Mouse (Mus musculus): Measurements from ENCODE around the gene Lhx2.

Gene Lhx2

DNA sequence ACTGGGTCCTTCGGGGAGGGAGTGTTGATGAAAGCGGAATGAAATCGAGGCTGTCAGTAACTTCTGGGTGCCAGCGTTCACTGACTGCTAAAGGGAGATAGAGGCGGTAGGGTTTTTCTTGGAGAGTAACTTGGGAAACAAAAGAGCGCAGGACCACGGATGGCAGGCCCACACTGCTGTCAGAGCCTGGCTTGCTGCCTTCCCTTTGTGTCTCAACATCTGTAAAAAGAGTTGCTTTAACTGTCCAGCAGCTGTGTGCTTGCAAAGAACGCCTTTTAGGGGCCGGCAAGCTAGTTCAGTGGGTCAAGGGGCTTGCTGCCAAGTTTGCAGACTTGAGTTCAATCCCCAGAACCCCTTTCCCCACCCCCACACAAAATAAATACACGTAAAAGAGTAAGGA lies 20.1 kb downstream of the Lhx2 start:
- DNase-seq (ENCODE audit: low read depth, low spot score), result no peak

DNA sequence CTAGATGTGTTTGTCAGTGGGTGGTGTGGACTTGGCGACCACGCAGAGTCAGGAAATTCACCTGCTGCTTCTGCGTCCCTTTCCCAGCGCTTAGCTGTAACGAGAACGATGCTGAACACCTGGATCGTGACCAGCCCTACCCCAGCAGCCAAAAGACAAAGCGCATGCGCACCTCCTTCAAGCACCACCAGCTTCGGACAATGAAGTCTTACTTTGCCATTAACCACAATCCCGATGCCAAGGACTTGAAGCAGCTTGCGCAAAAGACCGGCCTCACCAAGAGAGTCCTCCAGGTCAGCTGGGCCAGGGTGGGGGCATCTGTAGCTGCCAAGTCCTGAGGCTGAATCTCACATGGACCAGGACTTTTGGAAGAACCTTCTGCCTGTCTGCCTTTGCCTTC lies 20.7 kb downstream of the Lhx2 start:
- DNase-seq (ENCODE audit: low read depth, low spot score), result no peak

DNA sequence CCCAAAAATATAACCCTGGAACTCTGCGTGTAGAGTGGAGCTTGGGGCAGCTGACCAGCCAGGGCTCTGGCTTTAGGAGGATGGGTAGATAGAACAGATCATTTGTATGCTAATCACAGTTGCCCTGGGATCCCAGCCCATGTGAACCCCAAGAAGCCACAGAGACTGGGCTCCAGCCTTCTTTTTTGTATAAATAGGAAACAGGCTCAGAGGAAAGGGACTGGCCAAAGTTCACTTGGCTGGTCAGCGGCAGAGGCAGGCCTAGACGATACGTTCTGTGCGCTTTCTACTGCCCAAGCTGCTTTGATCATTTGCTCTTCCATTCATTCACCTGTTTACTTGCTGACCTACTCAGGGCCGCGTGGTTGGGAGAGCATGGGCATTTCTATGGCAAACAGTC lies 27.1 kb downstream of the Lhx2 start:
- DNase-seq (ENCODE audit: low read depth, low spot score), result no peak

DNA sequence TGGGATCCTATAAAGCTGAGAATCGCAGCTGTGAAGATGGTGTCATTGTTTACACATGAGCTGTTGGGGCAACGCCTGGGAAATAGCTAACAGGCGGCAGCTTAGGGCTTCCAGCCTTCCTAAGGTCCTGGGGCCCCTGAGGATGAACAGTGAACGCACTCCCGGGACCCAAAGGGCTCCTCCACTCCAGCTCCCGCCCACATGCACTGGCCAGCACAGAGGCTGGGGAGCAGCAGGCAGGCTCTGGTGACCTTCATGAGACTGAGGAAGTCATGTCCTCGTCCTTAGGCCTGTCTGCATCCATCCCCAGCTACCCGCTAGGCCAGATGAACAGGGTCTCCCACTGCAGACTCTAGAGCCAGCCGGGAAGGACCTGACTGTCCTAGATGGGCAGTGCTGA lies 27.9 kb downstream of the Lhx2 start:
- DNase-seq (ENCODE audit: low read depth, low spot score), result no peak

DNA sequence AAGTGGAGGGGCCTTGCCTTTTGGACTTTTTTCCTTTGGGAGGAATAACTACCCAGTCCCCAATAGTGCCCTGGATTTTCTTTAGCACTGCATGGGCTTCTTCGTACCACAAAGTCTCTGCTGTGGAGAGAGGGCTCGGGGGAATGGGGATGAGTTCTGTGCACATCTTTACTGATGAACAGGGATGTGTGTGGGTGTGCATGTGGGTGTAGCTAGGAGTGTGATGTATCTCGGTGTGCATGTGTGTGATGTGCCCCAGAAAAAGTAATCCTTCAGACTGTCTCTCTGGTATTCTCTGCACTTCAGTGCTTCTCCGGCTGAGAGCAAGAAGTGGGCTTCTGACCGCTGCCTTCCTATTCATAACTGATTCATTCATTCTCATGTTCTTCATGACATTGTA lies 28.8 kb downstream of the Lhx2 start:
- no peak for DNase-seq (ENCODE audit: low read depth, low spot score)

DNA sequence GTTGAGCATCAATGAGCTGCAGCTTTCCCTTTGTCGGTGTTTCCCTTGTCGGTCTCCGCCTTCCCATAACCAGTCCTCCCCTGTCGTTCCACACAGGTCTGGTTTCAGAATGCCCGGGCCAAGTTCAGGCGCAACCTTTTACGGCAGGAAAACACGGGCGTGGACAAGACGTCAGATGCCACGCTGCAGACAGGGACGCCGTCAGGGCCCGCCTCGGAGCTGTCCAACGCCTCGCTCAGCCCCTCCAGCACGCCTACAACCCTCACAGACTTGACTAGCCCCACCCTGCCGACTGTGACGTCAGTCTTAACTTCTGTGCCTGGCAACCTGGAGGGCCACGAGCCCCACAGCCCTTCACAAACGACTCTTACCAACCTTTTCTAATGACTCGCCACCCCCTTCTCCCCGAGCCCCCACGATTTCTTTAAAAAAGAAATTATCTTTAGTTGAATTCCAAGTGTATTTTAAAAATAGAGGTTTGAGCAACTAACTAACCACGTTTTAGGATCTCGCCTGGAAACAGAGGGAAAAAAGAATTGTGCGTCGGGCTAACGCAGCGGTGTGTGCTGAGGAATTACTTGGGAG lies 29.8 kb downstream of the Lhx2 start:
- DNase-seq (ENCODE audit: low read depth, low spot score), result no peak

DNA sequence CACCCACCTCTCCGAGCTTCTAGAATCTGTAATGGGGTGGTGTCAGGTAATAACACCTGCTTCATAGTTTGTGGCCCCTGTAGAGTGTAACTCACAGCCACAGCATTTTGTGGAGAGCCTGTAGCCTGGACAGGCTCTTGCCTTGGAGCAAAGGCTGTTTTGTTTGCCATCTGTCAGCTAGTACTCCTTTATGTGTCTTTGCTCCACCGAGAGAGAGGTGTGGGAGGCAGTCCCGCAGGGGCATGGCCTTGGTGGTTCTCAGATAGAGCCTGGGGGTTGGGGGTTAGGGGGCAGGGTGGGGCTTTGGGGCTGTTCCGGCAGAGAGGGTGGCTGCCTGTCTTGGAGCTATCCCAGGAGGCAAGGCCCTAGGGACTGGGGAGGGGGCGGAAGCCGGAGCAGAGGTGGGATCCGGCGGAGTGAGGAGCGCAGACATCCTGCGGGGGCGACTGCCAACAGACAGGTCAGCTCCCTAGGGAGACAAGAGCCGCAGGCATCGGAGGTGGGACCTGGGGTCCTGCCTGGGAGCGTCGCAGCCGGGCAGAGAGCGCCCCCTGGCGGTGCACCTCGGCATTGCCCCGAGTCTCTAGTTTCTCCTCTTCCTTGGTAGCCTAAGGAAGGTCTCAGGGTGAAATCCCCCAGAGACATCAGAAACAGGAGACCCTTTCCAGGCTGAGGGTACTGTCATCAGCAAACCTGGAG lies 36.7 kb downstream of the Lhx2 start:
- DNase-seq (ENCODE audit: low read depth, low spot score), result no peak

DNA sequence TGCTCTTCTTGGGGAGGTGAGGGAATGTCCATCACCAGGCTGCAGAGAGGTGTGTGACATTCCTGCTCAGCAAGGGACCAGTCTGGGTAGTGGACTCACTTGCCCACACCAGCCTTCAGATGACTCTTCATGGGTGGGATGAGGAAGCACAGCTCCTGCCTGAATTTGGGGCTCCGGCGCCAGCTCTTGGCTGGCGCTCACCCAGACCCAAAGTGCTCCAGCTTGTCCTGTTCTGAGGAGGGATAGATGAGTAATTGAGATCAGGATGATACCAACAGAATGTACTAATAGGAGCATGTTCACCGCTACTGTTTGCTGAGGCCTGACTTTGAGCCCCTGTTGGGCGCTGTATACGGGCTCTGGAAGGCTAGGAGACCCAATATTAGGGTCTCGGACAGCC lies 38.2 kb downstream of the Lhx2 start:
- DNase-seq (ENCODE audit: low read depth, low spot score), result no peak

DNA sequence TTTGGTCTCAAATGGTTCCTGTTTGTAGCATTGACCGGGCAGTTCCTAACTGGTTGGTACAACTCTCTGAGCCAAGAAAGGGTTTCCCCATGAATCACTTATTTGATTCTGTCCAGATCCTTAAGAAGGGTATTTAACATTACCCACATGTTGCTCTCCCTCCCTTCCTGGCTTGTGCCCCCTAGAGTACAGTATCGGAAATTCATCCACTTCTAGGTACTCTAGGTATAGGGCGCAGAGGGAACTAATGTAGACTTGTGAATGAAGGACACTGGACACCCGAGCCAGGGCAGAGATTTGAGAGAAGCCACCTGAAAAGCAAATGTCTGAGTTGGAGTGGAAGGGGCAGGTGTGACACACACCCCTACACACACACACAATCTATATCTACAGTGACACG lies 39.3 kb downstream of the Lhx2 start:
- no peak for DNase-seq (ENCODE audit: low read depth, low spot score)

DNA sequence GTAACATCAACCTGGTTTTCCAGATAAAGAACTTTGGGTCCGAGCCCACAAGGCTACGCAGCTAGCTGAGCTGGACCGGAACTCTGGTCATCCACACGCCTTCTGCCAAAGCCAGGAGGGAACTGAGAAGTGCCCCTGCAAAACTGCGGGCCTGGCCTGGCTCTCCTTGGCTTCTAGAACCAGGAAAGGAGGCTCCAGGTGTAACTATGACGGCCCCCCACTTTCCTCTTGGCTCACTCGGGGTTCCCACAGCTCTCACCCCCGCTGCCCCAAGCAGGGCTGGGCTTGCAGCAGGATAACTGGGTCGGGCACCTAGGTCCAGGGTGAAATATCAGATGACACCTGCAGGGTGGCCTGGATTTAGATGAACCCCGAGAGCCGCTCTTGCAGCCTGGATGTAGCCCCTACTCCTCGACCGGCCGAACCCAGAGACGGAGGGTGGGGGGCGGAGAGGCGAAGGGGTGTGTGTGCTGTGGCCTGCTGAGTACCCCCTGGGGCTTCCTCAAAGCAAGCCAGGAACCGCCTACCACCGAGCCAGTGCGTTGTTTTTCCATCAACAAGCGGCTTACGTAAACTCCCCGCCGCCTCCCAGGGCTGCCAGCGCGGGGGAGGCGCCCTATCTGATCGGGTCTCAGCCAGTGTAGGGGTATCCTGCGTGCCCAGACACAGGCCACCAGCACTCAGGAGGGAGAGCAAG lies 39.9 kb downstream of the Lhx2 start:
- no peak for DNase-seq (ENCODE audit: low read depth, low spot score)

DNA sequence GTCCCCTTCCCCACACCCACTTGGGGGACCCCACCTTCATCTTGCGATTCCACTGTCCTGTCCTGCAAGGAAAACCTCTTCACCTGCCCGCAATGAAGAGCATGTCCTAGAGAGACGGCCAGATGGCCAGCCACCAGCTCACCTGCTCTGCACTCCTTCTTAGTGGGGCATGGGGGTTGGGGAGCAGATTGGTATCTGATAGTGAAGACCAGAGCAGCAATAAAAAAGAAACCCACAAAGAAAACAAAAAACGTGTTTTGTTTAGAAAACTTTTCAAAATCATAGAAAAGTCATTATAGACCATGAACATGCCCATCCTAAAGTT lies 40.4 kb downstream of the Lhx2 start:
- DNase-seq (ENCODE audit: low read depth, low spot score), result no peak

DNA sequence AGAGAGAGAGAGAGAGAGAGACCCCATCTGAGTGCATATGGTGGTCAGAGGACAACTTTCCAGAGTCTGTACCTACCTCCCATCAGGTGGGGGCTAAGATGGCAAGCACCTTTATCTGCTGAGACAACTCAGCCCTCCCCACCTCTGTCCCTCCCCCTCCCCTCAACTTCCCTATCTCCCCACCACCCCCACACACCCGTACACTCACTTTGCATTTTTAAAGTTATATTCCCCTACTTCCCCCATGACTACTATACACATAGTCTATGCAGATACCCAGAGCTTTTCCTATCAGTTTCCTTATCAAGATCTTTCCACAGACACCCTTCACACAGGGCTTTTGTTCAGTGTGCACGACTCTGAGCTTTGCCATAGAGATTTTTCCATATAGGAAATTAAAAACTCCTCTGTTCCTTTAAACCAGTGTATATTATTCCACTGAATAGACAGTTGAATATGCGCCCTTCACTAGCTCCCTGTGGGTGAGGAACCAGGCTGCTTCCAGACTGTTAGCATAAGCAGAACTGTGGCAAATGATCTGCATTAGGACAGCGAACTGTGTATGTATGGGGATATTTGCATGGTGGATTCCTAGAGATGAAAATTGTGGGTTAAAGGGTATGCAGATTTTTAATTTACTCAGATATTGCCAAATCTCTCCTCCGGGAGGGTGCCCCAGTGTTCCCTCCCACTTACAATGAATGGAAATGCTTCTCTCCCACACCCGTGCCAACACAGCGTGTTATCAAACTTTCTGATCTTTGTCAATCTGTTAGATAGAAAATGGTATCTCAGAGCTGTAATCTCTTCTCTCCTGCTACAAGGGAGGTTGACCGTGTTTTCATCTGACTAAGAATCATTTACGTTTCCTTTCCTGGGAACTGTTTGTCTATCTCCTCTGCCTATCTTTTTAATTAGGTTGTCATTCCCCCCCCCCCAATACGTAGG lies 41.3 kb downstream of the Lhx2 start:
- no peak for DNase-seq (ENCODE audit: low read depth, low spot score)

DNA sequence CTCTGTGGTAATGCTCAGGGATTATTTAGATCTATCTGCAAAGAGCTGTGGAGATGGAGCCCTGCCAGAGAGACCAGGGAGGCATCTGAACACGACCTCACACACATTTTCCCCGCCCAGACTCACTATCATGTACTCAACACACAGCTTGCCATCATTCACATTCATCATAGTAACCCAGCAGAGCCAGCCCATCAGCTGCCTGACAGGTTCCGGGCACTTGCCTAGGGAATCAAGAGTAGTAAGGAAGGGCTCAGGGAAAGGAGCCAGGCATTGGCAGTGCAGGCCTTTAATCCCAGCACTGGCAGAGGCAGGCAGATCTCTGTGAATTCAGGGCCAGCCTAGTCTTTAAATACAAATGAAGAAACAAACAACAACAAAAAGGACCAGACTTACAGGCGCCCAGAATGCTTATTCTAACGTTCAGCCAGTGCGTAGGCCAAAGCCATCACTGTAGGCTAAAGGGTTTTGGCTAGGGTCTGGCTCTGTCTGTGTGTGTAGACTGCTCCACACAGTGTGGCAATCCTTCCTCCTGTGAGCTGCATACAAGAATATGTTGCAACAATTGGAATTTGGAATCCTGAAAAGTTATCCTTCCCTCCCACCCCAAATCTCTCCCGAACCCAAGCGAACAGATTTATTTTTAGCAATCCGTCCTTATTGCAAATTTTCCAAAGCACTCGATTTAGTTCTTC lies 48.6 kb downstream of the Lhx2 start:
- no peak for DNase-seq (ENCODE audit: low read depth, low spot score)

DNA sequence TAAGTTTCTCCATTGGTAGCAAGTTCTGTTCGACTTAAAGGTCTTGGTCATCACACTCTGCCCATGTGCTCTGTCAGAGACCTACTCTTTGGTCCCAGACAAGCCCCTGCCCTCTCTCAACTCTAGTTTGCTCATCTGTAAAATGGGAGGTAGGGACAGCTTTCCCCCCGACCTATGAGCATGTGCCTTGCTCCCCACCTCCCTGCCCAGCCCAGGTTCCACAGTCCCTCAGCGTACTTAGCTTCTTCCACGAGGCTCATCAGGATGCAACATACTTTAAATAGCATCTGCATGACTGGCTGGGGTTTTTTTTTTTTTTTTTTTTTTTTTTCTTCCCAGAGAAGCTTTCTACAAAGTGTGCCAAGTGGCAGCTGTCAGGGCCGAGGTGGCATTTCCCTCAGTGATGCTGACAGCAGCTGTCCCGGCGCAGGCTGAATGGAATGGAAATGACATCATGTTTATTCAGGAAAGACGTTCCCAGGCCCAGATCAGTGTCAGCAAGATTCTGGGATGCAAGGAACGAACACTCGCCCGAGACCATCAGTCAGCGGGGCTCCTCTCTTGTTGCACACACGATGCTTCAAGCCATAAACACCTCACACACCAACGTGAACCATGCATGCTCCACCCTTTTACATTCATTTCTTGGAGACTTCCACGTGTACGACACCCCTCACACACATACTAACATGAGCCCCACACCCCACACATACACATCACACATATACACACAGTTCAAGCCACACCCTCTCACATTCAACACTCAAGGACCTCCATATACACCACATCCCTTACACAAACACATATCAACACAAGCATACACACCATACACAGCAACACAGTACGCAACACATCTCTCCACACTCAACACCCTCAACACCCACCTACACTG lies 56.1 kb downstream of the Lhx2 start:
- peak; percentile 91 for DNase-seq (ENCODE audit: low read depth, low spot score)

DNA sequence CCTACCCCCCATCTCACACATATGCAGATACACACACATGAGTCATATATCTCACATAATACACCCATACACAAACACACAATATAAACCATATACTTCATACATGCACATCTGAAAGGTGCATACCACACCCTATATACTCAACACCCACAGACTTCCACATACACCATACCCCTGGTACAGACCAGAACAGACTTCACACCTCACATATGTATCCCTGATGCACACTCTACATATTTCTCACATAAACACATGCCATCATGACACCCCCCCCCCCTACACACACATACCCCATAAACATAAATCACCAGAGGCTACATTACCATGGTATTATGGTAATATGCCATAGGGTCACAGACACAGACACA lies 56.8 kb downstream of the Lhx2 start:
- no peak for DNase-seq (ENCODE audit: low read depth, low spot score)

DNA sequence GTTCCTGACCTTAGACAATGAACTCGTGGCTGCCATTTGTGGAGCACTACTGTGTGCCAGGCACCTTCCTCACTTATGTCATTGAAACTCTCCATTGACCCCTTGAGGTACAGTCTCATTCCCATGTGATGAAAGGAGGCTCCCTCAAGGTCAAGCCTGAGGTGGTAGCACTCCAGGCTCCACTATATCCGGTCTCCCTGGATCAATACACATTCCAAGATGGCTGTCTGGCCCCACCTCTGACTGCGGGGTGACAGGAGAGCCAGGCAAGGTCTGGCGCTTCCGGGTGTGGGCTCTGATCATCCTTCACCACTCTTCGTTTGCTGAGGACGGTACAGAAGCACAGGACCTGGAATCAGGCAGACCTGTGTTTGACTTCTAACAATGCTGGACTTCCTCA lies 58.2 kb downstream of the Lhx2 start:
- no peak for DNase-seq (ENCODE audit: low read depth, low spot score)

DNA sequence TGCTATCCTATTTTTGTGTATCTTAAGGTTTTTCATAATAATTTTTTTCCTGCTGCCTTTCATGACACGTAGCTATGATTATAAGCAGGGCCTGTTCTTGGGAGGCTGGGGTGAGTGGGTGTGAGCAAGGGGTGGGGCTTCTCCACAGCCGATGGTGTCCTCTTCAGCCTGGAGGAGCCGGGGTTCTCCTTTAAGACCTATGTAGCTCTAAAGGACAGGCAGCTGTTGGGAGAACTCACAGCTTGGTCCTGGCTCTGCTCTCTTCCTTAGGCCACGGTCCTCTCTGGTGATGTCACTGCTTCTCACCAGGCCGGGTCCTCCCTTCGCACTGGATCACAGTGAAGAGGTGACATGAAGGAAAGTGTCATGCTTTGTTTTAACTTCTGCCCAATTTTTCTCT lies 58.8 kb downstream of the Lhx2 start:
- DNase-seq (ENCODE audit: low read depth, low spot score), result peak; percentile 29

DNA sequence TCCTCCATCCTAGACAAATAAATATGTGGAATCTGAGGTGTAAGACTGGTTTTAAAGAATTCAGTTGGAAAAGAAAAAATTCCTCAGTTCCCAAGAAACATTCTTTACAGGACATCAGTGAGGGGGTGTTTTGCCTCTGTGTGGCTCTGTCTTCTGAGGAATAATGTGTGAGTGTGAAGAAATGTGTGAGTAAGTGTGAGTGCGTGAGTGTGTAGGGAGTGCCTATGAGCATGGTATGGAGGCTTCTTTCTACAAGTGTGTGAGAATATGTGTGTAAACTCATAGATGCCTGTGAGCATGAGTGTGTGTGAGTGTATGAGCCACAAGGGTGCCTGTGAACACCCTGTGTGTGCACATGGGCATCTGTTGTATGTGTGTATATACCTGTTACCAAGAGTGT lies 63.5 kb downstream of the Lhx2 start:
- DNase-seq (ENCODE audit: low read depth, low spot score), result no peak

DNA sequence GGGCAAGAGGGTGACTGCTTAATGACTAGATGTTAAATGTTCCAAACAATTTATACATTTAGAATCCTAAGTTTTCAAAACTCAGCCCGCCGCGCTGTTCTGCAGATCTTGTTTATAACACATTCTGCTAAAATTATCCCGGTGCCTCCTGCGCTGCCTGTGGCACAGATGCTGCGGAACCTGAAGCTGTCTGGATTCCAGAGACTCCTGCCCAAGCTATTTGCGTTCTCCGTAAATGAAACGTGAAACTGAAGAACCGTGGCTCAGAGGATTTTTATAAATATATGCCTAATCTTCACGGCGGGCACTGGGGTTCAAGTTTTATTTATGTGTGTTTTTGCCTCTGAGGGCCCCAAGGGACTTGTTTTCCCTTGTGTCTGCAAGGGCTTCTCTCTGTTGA lies 64.2 kb downstream of the Lhx2 start:
- DNase-seq (ENCODE audit: low read depth, low spot score), result peak; percentile 78

DNA sequence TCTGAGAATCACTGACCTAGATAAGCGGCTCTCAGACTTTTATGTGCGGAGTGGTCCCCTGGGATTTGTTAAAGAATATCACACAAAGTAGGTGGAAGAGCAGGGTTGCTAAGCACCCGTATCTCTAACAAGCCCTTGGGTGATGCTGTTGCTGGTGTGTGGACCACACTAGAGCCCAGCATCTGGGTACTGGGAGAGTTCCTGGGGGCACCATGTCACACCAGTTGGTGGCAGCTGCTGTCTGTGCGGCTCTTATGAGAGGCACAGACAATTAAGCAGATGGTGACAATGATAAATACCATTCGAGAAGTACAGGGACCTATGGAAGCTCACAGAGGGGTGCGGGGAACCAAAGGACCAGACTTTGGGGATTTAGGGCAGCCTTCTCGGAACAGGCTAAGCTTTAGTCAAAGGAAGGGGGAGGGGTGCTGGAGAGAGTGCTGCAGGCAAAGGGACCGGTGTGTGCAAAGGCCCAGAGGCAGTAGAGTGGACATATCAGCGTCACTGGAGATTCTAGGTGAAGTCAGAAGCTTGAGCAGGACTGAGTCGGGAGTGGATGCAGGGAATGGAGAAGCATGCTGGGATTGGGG lies 65.0 kb downstream of the Lhx2 start:
- DNase-seq (ENCODE audit: low read depth, low spot score), result no peak
